Mouse (Mus musculus): Measurements from ENCODE around the gene 1700025G04Rik.

1700025G04Rik gene

GRCm38 (mm10) chr1:151963248-151963647 is 126.7 kb downstream of the 1700025G04Rik start:
- no peak for DNase-seq (ENCODE audit: low read depth, low spot score)

GRCm38 (mm10) chr1:151962078-151962477 is 127.8 kb downstream of the 1700025G04Rik start:
- DNase-seq (ENCODE audit: low read depth, low spot score): no peak

- no peak for DNase-seq (ENCODE audit: low read depth, low spot score)
These were observed 128.7 kb downstream of the 1700025G04Rik start for GRCm38 (mm10) chr1:151961204-151961603.

GRCm38 (mm10) chr1:151959010-151959409 is 130.9 kb downstream of the 1700025G04Rik start:
- no peak for DNase-seq (ENCODE audit: low read depth, low spot score)

DNA sequence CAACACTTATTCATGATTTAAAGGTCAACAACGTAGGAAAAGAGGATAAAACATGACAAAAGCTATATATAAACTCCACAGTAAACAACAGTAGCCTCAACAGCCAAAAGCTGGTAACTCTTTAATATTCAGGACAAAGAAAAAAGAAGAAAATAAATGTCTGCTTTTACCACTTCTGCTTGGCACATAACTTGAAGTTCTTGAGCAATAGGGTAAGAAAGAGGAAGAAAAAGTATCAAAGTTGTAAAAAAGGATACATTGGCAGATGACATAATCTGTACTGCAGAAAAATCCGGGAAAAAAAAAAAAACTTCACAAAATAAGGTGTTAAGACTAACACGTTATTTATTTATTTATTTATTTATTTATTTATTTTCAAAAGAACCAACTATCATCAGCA is 131.5 kb downstream of the 1700025G04Rik start:
- no peak for DNase-seq (ENCODE audit: low read depth, low spot score)

- DNase-seq (ENCODE audit: low read depth, low spot score): no peak
These were observed 132.3 kb downstream of the 1700025G04Rik start for GRCm38 (mm10) chr1:151957669-151958068.

- DNase-seq (ENCODE audit: low read depth, low spot score): no peak
These were observed 134.1 kb downstream of the 1700025G04Rik start for GRCm38 (mm10) chr1:151955866-151956265.

GRCm38 (mm10) chr1:151953563-151953962 is 136.4 kb downstream of the 1700025G04Rik start:
- no peak for DNase-seq (ENCODE audit: low read depth, low spot score)

GRCm38 (mm10) chr1:151948065-151948464 is 141.9 kb downstream of the 1700025G04Rik start:
- no peak for DNase-seq (ENCODE audit: low read depth, low spot score)

DNA sequence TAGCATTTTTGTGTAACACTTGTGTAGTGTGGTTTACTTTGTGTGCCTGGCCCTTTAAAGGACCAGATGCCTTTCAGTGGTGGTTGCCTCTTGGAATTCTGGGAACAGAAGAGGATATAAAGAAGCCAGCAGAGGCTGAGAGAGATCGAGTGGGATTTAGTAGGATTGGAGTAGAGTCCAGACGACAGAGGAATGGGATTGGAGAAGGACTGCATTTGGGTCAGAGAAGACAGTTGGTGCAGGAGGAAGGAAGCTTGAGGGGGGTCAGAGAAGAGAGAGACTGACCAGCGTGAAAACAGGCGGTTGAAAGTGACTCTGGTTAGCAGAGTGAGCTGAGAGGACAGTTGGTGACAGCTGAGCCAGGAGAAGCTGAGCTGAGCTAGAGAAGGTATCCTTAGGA is 142.4 kb downstream of the 1700025G04Rik start:
- no peak for DNase-seq (ENCODE audit: low read depth, low spot score)

DNA sequence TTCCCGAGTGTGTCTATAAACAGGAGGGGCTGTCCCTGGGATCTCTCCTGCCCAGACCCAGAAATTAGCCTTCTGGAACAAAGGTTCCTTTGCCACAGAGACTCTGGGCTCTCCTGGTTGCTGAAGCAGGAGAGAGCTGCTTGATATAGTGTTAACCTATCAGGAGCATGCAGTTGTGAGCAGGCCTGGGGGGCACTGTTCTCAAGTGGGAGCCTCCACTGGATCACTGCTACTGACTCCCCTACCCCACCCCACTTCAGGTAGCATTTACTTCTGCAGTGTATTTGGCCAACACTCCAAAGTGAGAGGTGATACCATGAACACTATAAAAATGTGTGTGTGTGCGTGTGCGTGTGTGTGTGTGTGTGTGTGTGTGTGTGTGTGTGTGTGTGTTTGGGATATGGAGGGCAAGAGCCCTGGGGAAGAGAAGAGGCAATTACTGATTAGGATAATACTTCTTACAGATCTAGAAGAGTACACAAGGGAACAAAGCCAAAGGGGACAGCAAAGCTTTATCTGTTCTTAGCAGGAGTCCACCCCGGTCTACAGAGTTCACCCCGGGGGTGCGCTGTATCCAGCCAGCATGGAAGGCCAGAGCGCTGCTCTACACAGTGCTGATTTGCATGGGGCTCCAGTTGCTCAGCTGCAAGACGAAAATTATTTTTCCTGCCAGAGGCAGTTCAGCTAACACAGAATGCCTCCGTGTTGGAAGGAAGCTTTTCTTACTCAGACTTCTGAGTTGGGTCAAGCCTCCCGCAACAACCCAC is 145.3 kb downstream of the 1700025G04Rik start:
- no peak for DNase-seq (ENCODE audit: low read depth, low spot score)

DNA sequence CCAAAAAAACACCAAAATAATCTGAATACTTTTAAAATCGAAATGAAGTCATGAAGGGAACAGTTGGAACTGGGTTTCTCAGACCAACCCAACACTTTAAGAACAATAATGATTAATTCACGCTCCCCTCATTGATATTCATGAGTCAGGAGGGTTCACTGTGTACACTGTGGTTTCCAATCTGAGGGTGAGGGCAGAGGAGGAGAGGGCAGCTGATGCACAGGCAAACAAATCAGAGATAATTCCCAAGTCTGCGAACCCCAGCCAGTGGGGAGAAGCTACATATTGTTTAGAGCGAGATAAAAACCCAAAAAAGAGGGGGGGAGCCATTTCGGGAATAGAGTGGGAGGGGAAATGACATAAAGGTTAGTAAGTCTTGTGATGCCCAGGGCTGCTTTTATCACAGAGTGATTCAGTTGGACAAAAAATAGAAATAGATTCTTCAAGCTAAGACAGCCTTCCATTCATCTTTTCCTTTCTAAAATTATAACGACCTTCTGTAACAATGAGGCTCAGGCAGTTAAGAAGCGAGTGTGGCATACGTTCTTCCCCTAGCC is 146.2 kb downstream of the 1700025G04Rik start:
- no peak for DNase-seq (ENCODE audit: low read depth, low spot score)

- no peak for DNase-seq (ENCODE audit: low read depth, low spot score)
These were observed 146.8 kb downstream of the 1700025G04Rik start for GRCm38 (mm10) chr1:151942972-151943654.

GRCm38 (mm10) chr1:151939987-151940386 is 149.9 kb downstream of the 1700025G04Rik start:
- no peak for DNase-seq (ENCODE audit: low read depth, low spot score)

- DNase-seq (ENCODE audit: low read depth, low spot score): no peak
These were observed 150.4 kb downstream of the 1700025G04Rik start for GRCm38 (mm10) chr1:151939510-151939909.

DNA sequence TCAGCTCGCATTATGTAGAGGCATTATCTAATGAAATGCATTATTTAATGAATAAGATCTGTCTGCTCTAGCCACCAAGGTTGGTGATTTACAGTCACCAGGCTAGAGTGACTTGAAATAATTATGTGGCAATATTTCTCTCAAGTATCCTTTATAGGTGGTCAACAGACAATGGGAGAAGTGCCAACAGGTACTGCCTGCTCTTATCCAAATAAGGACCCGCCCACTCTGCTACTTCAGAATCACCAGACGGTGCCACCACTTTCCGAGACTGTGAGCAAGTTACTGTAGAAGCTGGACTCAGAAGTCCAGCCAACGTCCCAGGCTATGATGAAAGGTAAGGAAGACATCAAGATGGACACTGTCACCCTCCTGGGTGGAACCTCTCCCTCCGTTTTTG is 156.3 kb downstream of the 1700025G04Rik start:
- no peak for DNase-seq (ENCODE audit: low read depth, low spot score)

- no peak for DNase-seq (ENCODE audit: low read depth, low spot score)
These were observed 163.1 kb downstream of the 1700025G04Rik start for GRCm38 (mm10) chr1:151926826-151927225.

DNA sequence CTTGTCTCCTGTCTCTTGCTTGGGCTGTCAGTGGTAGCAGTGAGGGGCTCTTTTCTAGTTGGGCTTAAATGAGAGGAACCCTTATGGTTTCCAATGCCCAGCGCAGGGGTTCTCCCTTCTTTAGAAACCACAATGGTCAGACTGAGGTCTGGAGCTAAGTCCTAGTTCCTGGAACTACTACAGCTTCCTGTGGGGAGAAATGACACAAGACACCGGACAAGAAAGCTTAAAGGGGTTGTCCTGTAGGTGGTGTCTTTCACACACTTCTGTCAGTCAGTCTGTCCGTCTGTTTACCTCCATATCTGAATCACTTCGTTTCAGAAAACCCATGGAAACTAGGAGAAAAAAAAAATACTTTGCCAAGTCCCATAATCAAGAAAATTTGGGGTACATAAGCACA is 163.8 kb downstream of the 1700025G04Rik start:
- DNase-seq (ENCODE audit: low read depth, low spot score): no peak

DNA sequence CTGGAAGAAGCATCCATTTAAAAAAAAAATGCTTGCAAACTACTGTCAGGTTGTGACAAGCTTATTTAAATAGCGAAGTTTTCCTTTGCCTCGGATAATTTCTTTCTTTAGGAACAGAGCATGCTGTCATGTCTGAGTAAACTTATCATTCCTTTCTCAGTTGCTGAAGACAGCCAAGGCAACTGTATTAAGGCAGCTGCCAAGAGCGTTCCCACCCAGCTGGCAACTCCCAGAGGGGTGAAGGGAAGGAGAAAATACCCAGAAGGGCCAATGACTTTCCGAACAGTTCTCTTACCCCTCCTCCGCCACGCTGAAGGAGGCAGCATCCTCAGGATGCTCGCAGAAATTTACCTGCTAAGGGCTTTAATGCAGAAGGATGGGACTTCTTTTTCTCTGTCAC is 164.2 kb downstream of the 1700025G04Rik start:
- DNase-seq (ENCODE audit: low read depth, low spot score): no peak

- no peak for DNase-seq (ENCODE audit: low read depth, low spot score)
These were observed 171.0 kb downstream of the 1700025G04Rik start for GRCm38 (mm10) chr1:151918806-151919357.

DNA sequence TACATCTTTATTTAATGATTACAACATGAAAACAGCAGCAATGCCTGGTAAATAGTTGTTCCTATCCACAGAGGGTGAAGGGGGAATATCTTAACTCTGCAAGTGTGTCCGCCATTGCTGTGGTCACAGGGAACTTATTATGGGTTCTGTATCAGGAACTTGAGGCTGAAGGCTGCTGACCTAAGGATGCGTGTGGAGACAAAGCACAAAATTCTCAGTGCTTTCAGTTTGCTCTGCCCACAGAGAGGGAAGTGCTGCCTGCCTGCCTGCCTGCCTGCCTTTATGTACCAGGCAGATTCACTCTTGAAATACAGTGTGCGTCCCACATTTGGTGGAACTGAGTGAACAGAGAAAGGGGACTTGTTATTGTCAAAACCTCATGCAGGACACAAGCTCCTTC is 172.2 kb downstream of the 1700025G04Rik start:
- no peak for DNase-seq (ENCODE audit: low read depth, low spot score)

GRCm38 (mm10) chr1:151914494-151914893 is 175.4 kb downstream of the 1700025G04Rik start:
- no peak for DNase-seq (ENCODE audit: low read depth, low spot score)

Data from c-Kit-negative CD71-positive TER-119-positive erythroid progenitor cells, embryonic 14.5 days (primary cell).